Mouse (Mus musculus): ENCODE measurements around the gene Grin2a.

- TF ChIP-seq SMC3 (IDR thresholded peaks at IDR 0.05; ENCODE audit: low read depth, low read length), result no peak
- TF ChIP-seq KAT2A (conservative IDR thresholded peaks at IDR 0.05; ENCODE audit: low read depth, low read length), result no peak
- no peak for TF ChIP-seq CTCF (IDR thresholded peaks at IDR 0.05 in 2 of 3, conservative IDR thresholded peaks at IDR 0.05 in 1 of 3; ENCODE audit: control insufficient read depth in 1 of 3, insufficient read depth in 1 of 3, low read depth in 2 of 3, low read length in 3 of 3, poor library complexity in 1 of 3, severe bottlenecking in 1 of 3)
- no peak for TF ChIP-seq ZC3H11A (IDR thresholded peaks at IDR 0.05; ENCODE audit: low read depth, low read length)
- no peak for TF ChIP-seq TBP (IDR thresholded peaks at IDR 0.05; ENCODE audit: low read depth, low read length)
- TF ChIP-seq ZNF384 (IDR thresholded peaks at IDR 0.05; ENCODE audit: low read depth, low read length), result no peak
- no peak for TF ChIP-seq HCFC1 (IDR thresholded peaks at IDR 0.05; ENCODE audit: low read depth, low read length)
- TF ChIP-seq POLR2A (IDR thresholded peaks at IDR 0.05; ENCODE audit: control insufficient read depth in 1 of 2, insufficient read depth in 1 of 2, low read depth in 1 of 2, low read length in 2 of 2, poor library complexity in 1 of 2), result no peak
- no peak for TF ChIP-seq MYB (IDR thresholded peaks at IDR 0.05; ENCODE audit: low read depth, low read length)
- no peak for TF ChIP-seq TCF12 (IDR thresholded peaks at IDR 0.05; ENCODE audit: low read depth, low read length)
- no peak for TF ChIP-seq EP300 (IDR thresholded peaks at IDR 0.05; ENCODE audit: low read depth in 1 of 2, low read length in 2 of 2)
- TF ChIP-seq MAZ (IDR thresholded peaks at IDR 0.05; ENCODE audit: low read depth, low read length), result no peak
- TF ChIP-seq USF2 (IDR thresholded peaks at IDR 0.05; ENCODE audit: borderline replicate concordance in 1 of 2, insufficient read depth in 1 of 2, low read depth in 1 of 2, low read length in 2 of 2), result no peak
- TF ChIP-seq TAL1 (IDR thresholded peaks at IDR 0.05; ENCODE audit: low read length), result no peak
These were observed 10.3 kb downstream of the Grin2a start for GRCm38 (mm10) chr16:9985041-9985440.

All from MEL (cell line).